Mouse (Mus musculus): ENCODE results near the gene Msl1. TPM values are rescaled to one million over a fixed set of nuclear protein-coding genes. Genes with fewer than 3 reads are reported as not detected.

The Msl1 gene
- total and polyA plus RNA-seq, 3 experiments: 25.9 to 58.1 (median 27.3) TPM

GRCm38 (mm10) chr11:98786359-98787214 lies 8.7 kb upstream of the Msl1 start (continued):
- TF ChIP-seq NRF1 (IDR thresholded peaks at IDR 0.05; ENCODE audit: low read depth, low read length) (0 out of 2 replicates have a peak, but pooled peaks have one; percentile 31), CTCF (conservative IDR thresholded peaks at IDR 0.05 in 1 of 2, IDR thresholded peaks at IDR 0.05 in 1 of 2; ENCODE audit: low read depth in 2 of 2, low read length in 2 of 2) (peak; percentile 92 to 98), MEF2A (IDR thresholded peaks at IDR 0.05; ENCODE audit: borderline replicate concordance, low read depth, low read length) (no peak), JUN (IDR thresholded peaks at IDR 0.05; ENCODE audit: insufficient read depth, low read depth, low read length) (no peak), EP300 (IDR thresholded peaks at IDR 0.05; ENCODE audit: low read length) (0 out of 2 replicates have a peak, but pooled peaks have one; percentile 10), MAX (IDR thresholded peaks at IDR 0.05; ENCODE audit: low read length) (no peak), POLR2A (IDR thresholded peaks at IDR 0.05; ENCODE audit: low read depth, low read length) (no peak), ELF1 (IDR thresholded peaks at IDR 0.05; ENCODE audit: low read depth, low read length) (peak; percentile 29; the same call in 1 of the 2 replicates), TBP (conservative IDR thresholded peaks at IDR 0.05; ENCODE audit: low read depth, low read length) (no peak), MXI1 (IDR thresholded peaks at IDR 0.05; ENCODE audit: low read depth, low read length) (0 out of 2 replicates have a peak, but pooled peaks have one; percentile 38)

DNA sequence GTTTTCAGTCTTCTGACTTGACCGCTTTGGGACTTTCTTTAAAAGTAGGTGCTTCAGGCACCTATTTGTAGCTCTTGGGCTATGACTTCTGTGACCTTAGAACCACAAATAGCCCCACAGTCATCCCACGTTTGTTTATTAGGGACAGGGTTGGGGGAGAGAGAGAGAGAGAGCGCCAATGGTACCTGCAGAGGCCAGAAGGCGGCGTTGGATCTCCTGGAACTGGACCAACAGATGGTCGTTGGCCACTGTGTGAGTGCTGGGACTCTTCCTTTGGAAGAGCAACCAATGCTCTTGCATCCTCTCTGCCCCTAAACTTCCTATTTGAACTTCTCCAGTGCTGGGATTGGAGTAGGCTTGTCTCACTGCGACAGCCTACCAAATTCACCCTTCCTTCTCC lies 8.1 kb upstream of the Msl1 start:
- TF ChIP-seq GABPA (IDR thresholded peaks at IDR 0.05; ENCODE audit: insufficient replicate concordance, low read depth, low read length) (no peak), CTCF (conservative IDR thresholded peaks at IDR 0.05 in 1 of 2, IDR thresholded peaks at IDR 0.05 in 1 of 2; ENCODE audit: low read depth in 2 of 2, low read length in 2 of 2) (peak in 1 of 2 experiments; percentile 3; a peak in 1 of 4 replicates)
- Histone ChIP-seq H3K27ac (ENCODE audit: insufficient read depth, low read depth) (no peak overlapping the region), H3K4me3 (replicated peaks in 1 of 3; ENCODE audit: low read depth in 2 of 3, low read length in 2 of 3, poor library complexity in 1 of 3) (no peak overlapping the region), H3K79me2 (replicated peaks; ENCODE audit: control insufficient read depth, extremely low read depth, insufficient read depth, poor library complexity, severe bottlenecking) (0 out of 2 replicates have a peak, but pooled peaks cover 3% of the 10 kb centered on the region), H3K4me1 (ENCODE audit: control insufficient read depth in 1 of 2, insufficient read depth in 2 of 2) (peaks cover 15 to 57% of the 10 kb centered on the region in 2 experiments), H3K36me3 (replicated peaks in 1 of 2; ENCODE audit: control insufficient read depth in 1 of 2, insufficient read depth in 1 of 2, low read length in 1 of 2) (no peaks in the 10 kb centered on the region), H3K27me3 (replicated peaks) (peaks cover 22% of the 10 kb centered on the region), H3K9me3 (replicated peaks; ENCODE audit: low read length) (no peaks in the 10 kb centered on the region), H3K9ac (ENCODE audit: insufficient read depth, low read depth) (no peak overlapping the region), H3K4me2 (ENCODE audit: insufficient read depth, low read depth, poor library complexity, severe bottlenecking) (peak overlapping the region; percentile 35; the same call in 1 of the 2 replicates)
- in situ Hi-C loops (cut with MboI; ENCODE audit: low pct_ligation_motif_present, low pct_unique_long_range_greater_than_20kb, low sequenced_read_pairs) (loop anchor here (5.0 to 10.0 kb wide), 2 partner anchors 62 to 90 kb away; partner anchors contain the start of gene Med24), dilution Hi-C loops (cut with MboI; ENCODE audit: extremely low pct_ligation_motif_present, extremely low pct_unique_long_range_greater_than_20kb, low sequenced_read_pairs) (no loop called here)
- no peak for DNase-seq (ENCODE audit: extremely low read depth)

DNA sequence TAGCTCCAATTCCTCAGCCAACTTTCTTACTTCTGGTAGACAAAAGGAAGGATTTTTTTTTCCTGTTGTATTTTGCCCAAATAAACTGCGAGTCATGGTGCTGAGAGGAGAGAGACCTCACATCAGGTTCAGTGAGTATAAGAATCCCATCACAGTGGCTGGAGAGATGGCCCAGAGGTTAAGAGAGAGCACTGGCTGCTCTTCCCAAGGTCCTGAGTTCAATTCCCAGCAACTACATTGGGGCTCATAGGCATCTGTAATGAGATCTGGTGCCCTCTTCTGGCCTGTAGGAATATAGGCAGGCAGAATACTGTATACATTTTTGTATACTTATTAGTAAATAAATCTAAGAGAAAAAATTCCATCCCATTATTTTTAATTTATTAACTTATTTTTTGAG lies 7.6 kb upstream of the Msl1 start:
- Histone ChIP-seq H3K4me1 (ENCODE audit: control insufficient read depth in 1 of 2, insufficient read depth in 2 of 2) (peaks cover 12 to 58% of the 10 kb centered on the region in 2 experiments), H3K36me3 (replicated peaks in 1 of 2; ENCODE audit: control insufficient read depth in 1 of 2, insufficient read depth in 1 of 2, low read length in 1 of 2) (no peaks in the 10 kb centered on the region), H3K4me3 (replicated peaks in 1 of 3; ENCODE audit: low read depth in 2 of 3, low read length in 2 of 3, poor library complexity in 1 of 3) (no peak overlapping the region), H3K9me3 (replicated peaks; ENCODE audit: low read length) (no peaks in the 10 kb centered on the region), H3K27ac (ENCODE audit: insufficient read depth, low read depth) (no peak overlapping the region), H3K79me2 (replicated peaks; ENCODE audit: control insufficient read depth, extremely low read depth, insufficient read depth, poor library complexity, severe bottlenecking) (0 out of 2 replicates have a peak, but pooled peaks cover 3% of the 10 kb centered on the region), H3K9ac (ENCODE audit: insufficient read depth, low read depth) (no peak overlapping the region), H3K4me2 (ENCODE audit: insufficient read depth, low read depth, poor library complexity, severe bottlenecking) (no peak overlapping the region), H3K27me3 (replicated peaks) (peaks cover 21% of the 10 kb centered on the region)
- dilution Hi-C loops (cut with MboI; ENCODE audit: extremely low pct_ligation_motif_present, extremely low pct_unique_long_range_greater_than_20kb, low sequenced_read_pairs): no loop called here
- no peak for DNase-seq (ENCODE audit: extremely low read depth)
- in situ Hi-C loops (cut with MboI; ENCODE audit: low pct_ligation_motif_present, low pct_unique_long_range_greater_than_20kb, low sequenced_read_pairs): loop anchor here (5.0 to 10.0 kb wide), 2 partner anchors 63 to 90 kb away; partner anchors contain the start of gene Med24
- TF ChIP-seq ZC3H11A (IDR thresholded peaks at IDR 0.05; ENCODE audit: low read depth, low read length) (0 out of 2 replicates have a peak, but pooled peaks have one; percentile 2), TBP (conservative IDR thresholded peaks at IDR 0.05; ENCODE audit: low read depth, low read length) (0 out of 2 replicates have a peak, but pooled peaks have one; percentile 37), BHLHE40 (IDR thresholded peaks at IDR 0.05; ENCODE audit: low read depth, low read length) (no peak), CHD1 (IDR thresholded peaks at IDR 0.05; ENCODE audit: low read depth, low read length) (no peak), MAZ (IDR thresholded peaks at IDR 0.05; ENCODE audit: low read depth, low read length) (no peak), RAD21 (IDR thresholded peaks at IDR 0.05; ENCODE audit: low read depth, low read length) (peak; percentile 43), ZNF384 (IDR thresholded peaks at IDR 0.05; ENCODE audit: low read depth, low read length) (no peak), RCOR1 (conservative IDR thresholded peaks at IDR 0.05; ENCODE audit: low read depth, low read length) (no peak), CHD2 (IDR thresholded peaks at IDR 0.05; ENCODE audit: low read length) (no peak), UBTF (IDR thresholded peaks at IDR 0.05; ENCODE audit: low read depth, low read length) (no peak), ETS1 (conservative IDR thresholded peaks at IDR 0.05; ENCODE audit: low read depth, low read length) (no peak), POLR2AphosphoS2 (IDR thresholded peaks at IDR 0.05; ENCODE audit: low read depth, low read length) (no peak), ELF1 (IDR thresholded peaks at IDR 0.05; ENCODE audit: low read depth, low read length) (0 out of 2 replicates have a peak, but pooled peaks have one; percentile 18), SIN3A (IDR thresholded peaks at IDR 0.05; ENCODE audit: low read length) (0 out of 2 replicates have a peak, but pooled peaks have one; percentile 34), NRF1 (IDR thresholded peaks at IDR 0.05; ENCODE audit: low read depth, low read length) (no peak), SMC3 (IDR thresholded peaks at IDR 0.05; ENCODE audit: low read depth, low read length) (peak; percentile 61), IRF4 (IDR thresholded peaks at IDR 0.05; ENCODE audit: low read depth, low read length) (peak; percentile 49; the same call in 1 of the 2 replicates), POLR2A (IDR thresholded peaks at IDR 0.05; ENCODE audit: low read depth, low read length) (no peak), MEF2A (IDR thresholded peaks at IDR 0.05; ENCODE audit: borderline replicate concordance, low read depth, low read length) (0 out of 2 replicates have a peak, but pooled peaks have one; percentile 15), HCFC1 (IDR thresholded peaks at IDR 0.05; ENCODE audit: low read depth, low read length) (no peak)

All from CH12.LX (cell line).